Mouse (Mus musculus) intestine, postnatal 0 days (tissue): ENCODE measurements around the gene Gm7534. TPM values are rescaled to one million over a fixed set of nuclear protein-coding genes. Genes with fewer than 3 reads are reported as not detected.

ENCODE experiments used
- ATAC-seq: fragments of 200-750 bp; cut with Nextera tagmentation; 2 replicates; pipeline ENCODE4 v1.8.0; 2017; ENCODE audit warnings: mild to moderate bottlenecking, moderate TSS enrichment, moderate library complexity
- H3K27ac ChIP-seq: fragments of 300-500 bp; sonication (generic); 2 replicates; pipeline ENCODE4 v1.5.1; 2014; ENCODE audit warnings: mild to moderate bottlenecking, low read depth, low read length, moderate library complexity
- H3K27me3 ChIP-seq: fragments of 300-500 bp; sonication (generic); replicated peaks from 2 replicates; pipeline ENCODE4 v1.6.1; 2014; ENCODE audit warnings: low read length, mixed read lengths; ENCODE audit not compliant: control insufficient read depth, insufficient read depth
- H3K36me3 ChIP-seq: fragments of 300-500 bp; sonication (generic); 2 replicates; pipeline ENCODE4 v1.6.1; 2014; ENCODE audit warnings: mild to moderate bottlenecking, moderate library complexity; ENCODE audit not compliant: control insufficient read depth, insufficient read depth
- H3K4me1 ChIP-seq: fragments of 300-500 bp; sonication (generic); replicated peaks from 2 replicates; pipeline ENCODE4 v1.6.1; 2014; ENCODE audit warnings: antibody characterized with exemption, low read length, mixed read lengths; ENCODE audit not compliant: control insufficient read depth, insufficient read depth
- H3K4me2 ChIP-seq: fragments of 300-500 bp; sonication (generic); replicated peaks from 2 replicates; pipeline ENCODE4 v1.6.1; 2014; ENCODE audit warnings: low read depth, mild to moderate bottlenecking, moderate library complexity
- H3K4me3 ChIP-seq: fragments of 300-500 bp; sonication (generic); 2 replicates; pipeline ENCODE4 v1.5.1; 2014; ENCODE audit warnings: low read depth, low read length
- H3K9ac ChIP-seq: fragments of 300-500 bp; sonication (generic); 2 replicates; pipeline ENCODE4 v1.6.1; 2014; ENCODE audit warnings: mild to moderate bottlenecking, low read depth, low read length
- H3K9me3 ChIP-seq: fragments of 300-500 bp; sonication (generic); 2 replicates; pipeline ENCODE4 v1.6.1; 2016; ENCODE audit warnings: mixed run types; ENCODE audit not compliant: control insufficient read depth
- CTCF ChIP-seq: sonication (generic); IDR thresholded peaks from 2 replicates; pipeline ENCODE4 v1.5.1; 2016; ENCODE audit warnings: low read depth, mild to moderate bottlenecking, control low read depth, antibody characterized with exemption, moderate library complexity
- WGBS: fragments of 180-500 bp; shearing (Covaris S2); extraction: QIAGEN DNeasy Blood & Tissue Kit; methylation state at CpG from one replicate; pipeline ENCODE4 v1.1.7; 2014; 5-methylcytosine and 5-hydroxymethylcytosine counted together
- polyA plus RNA-seq: library from polyadenylated mRNA; unstranded; fragments of >200 nt; fragmentation: Nextera tagmentation; extraction: Ambion mirVana; gene quantifications from 2 replicates; pipeline ENCODE4 v1.2.1, GENCODE M21; 2015

Gene Gm7534
- polyA plus RNA-seq, 1 experiment from 2014 or later, result not detected

GRCm38 (mm10) chr4:134238686-134239085 is 35.9 kb upstream of the Gm7534 start:
- peak; percentile 6 for ATAC-seq
- Histone ChIP-seq H3K9me3 (no peaks in the 10 kb centered on the region), H3K4me1 (no peaks in the 10 kb centered on the region; the same call in 1 of the 2 replicates), H3K4me2 (peak overlapping the region; percentile 66), H3K27me3 (no peaks in the 10 kb centered on the region), H3K27ac (peak overlapping the region; percentile 87), H3K36me3 (peaks cover 10% of the 10 kb centered on the region; the same call in 1 of the 2 replicates), H3K9ac (no peak overlapping the region; the same call in 1 of the 2 replicates), H3K4me3 (peak overlapping the region; percentile 60)
- WGBS, result 8% methylated on average over 10 of the region's 10 CpGs
- peak; percentile 24; the same call in 1 of the 2 replicates for TF ChIP-seq CTCF

GRCm38 (mm10) chr4:134238279-134238651 is 35.5 kb upstream of the Gm7534 start, which contains the start of gene Cnksr1:
Gene Cnksr1 (minus strand): TSS chr4:134238399.
- Histone ChIP-seq H3K9ac (peak within 1 kb of the TSS; percentile 50), H3K27ac (peak within 1 kb of the TSS; percentile 87), H3K9me3 (no peaks in the 10 kb centered on the region), H3K4me2 (peak within 1 kb of the TSS; percentile 66), H3K4me1 (no peaks in the 10 kb centered on the region; the same call in 1 of the 2 replicates), H3K4me3 (peak within 1 kb of the TSS; percentile 60), H3K36me3 (peaks cover 13% of the 10 kb centered on the region; the same call in 1 of the 2 replicates), H3K27me3 (no peaks in the 10 kb centered on the region)
- TF ChIP-seq CTCF, result no peak
- ATAC-seq, result peak; percentile 97
- WGBS, result 3% methylated on average over 18 of the region's 18 CpGs

DNA sequence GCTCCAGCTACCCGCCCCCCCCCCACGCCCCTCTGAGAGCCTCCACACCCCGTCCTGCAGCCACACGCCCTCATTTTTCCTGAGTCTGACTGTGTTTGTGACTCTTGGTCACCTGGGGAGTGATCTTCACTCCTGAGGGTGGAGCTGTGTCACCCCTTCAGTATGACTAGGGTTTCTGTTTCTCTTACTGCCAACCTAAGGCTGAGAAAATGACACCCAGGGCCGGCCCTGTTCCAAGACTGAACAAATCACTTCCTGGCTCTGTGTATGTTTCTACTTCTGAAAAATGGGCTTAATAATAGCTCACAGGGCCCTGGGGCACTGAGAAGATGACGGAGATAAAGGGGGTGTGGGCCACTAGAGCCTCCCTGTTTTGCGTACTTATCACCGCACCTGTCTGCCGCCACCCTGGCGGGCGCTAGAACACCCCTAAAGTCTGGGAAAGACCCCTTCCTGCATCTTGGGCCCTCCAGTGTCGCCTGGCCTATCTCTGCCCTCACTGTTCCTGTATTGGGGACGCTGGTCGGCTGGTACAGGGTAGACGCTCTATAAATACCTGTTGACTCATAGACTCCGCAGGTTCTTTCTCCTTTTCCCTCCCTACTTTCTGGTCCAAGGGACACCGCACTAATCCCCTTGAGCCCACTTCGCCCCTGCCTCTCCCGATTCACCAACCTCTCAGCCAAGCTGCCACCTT is 34.9 kb upstream of the Gm7534 start:
- Histone ChIP-seq H3K4me1 (no peaks in the 10 kb centered on the region; the same call in 1 of the 2 replicates), H3K4me3 (peak overlapping the region; percentile 60), H3K36me3 (peaks cover 19% of the 10 kb centered on the region; the same call in 1 of the 2 replicates), H3K4me2 (peak overlapping the region; percentile 66), H3K27ac (peak overlapping the region; percentile 87), H3K9me3 (no peaks in the 10 kb centered on the region), H3K27me3 (no peaks in the 10 kb centered on the region), H3K9ac (peak overlapping the region; percentile 50)
- no peak for TF ChIP-seq CTCF
- WGBS, result 12% methylated on average over 19 of the region's 19 CpGs
- ATAC-seq, result peak; percentile 74

GRCm38 (mm10) chr4:134234876-134235275 is 32.1 kb upstream of the Gm7534 start:
- no peaks in the 10 kb centered on the region for H3K9me3 ChIP-seq
- no peak overlapping the region for H3K27ac ChIP-seq
- WGBS, result 73% methylated on average over 5 of the region's 5 CpGs
- peaks cover 29% of the 10 kb centered on the region for H3K36me3 ChIP-seq
- H3K4me3 ChIP-seq, result no peak overlapping the region
- ATAC-seq, result no peak
- TF ChIP-seq CTCF, result no peak
- peaks cover 4% of the 10 kb centered on the region; the same call in 1 of the 2 replicates for H3K4me1 ChIP-seq
- no peaks in the 10 kb centered on the region for H3K27me3 ChIP-seq
- no peak overlapping the region for H3K4me2 ChIP-seq
- H3K9ac ChIP-seq, result no peak overlapping the region

- ATAC-seq, result peak; percentile 65
Measured at GRCm38 (mm10) chr4:134230431-134230830, 27.6 kb upstream of the Gm7534 start.

GRCm38 (mm10) chr4:134227194-134227593 is 24.4 kb upstream of the Gm7534 start, which contains the start of gene Catsper4:
Gene Catsper4 (minus strand): TSS chr4:134227383.
- ATAC-seq, result no peak
- no peak within 1 kb of the TSS for H3K4me3 ChIP-seq
- H3K9me3 ChIP-seq, result no peaks in the 10 kb centered on the region
- H3K27me3 ChIP-seq, result no peaks in the 10 kb centered on the region
- H3K27ac ChIP-seq, result no peak within 1 kb of the TSS
- WGBS, result 76% methylated on average over 8 of the region's 8 CpGs
- H3K36me3 ChIP-seq, result peaks cover 21% of the 10 kb centered on the region
- H3K4me1 ChIP-seq, result peaks cover 4% of the 10 kb centered on the region; the same call in 1 of the 2 replicates
- H3K4me2 ChIP-seq, result no peak within 1 kb of the TSS
- TF ChIP-seq CTCF, result peak; percentile 59
- no peak within 1 kb of the TSS for H3K9ac ChIP-seq

More at GRCm38 (mm10) chr4:134230431-134230830, 27.6 kb upstream of the Gm7534 start:
- peaks cover 4% of the 10 kb centered on the region; the same call in 1 of the 2 replicates for H3K4me1 ChIP-seq
- no peak overlapping the region for H3K9ac ChIP-seq
- no peak overlapping the region for H3K4me3 ChIP-seq
- no peaks in the 10 kb centered on the region for H3K27me3 ChIP-seq
- peak overlapping the region; percentile 18; the same call in 1 of the 2 replicates for H3K4me2 ChIP-seq
- peaks cover 39% of the 10 kb centered on the region for H3K36me3 ChIP-seq
- no peak for TF ChIP-seq CTCF
- H3K27ac ChIP-seq, result no peak overlapping the region
- H3K9me3 ChIP-seq, result no peaks in the 10 kb centered on the region
- WGBS, result 15% methylated on average over 8 of the region's 8 CpGs
